Mouse (Mus musculus) frontal cortex, adult 2 months (tissue): ENCODE results near the gene Mttp. TPM values are rescaled to one million over a fixed set of nuclear protein-coding genes. Genes with fewer than 3 reads are reported as not detected.

Source experiments
- DNase-seq, 2 experiments: peaks; one replicate each; pipeline ENCODE4 v3.0.0; 2022; ENCODE audit warnings: low spot score in 1 of 2; ENCODE audit errors: extremely low spot score in 1 of 2
- polyA plus RNA-seq: library from polyadenylated mRNA; depleted of rRNA; stranded (reverse); fragments of >200 nt; gene quantifications from 2 replicates; pipeline ENCODE4 v1.2.3, GENCODE M21; 2012

The Mttp gene
- polyA plus RNA-seq, 1 experiment, result 9.1 TPM

DNA sequence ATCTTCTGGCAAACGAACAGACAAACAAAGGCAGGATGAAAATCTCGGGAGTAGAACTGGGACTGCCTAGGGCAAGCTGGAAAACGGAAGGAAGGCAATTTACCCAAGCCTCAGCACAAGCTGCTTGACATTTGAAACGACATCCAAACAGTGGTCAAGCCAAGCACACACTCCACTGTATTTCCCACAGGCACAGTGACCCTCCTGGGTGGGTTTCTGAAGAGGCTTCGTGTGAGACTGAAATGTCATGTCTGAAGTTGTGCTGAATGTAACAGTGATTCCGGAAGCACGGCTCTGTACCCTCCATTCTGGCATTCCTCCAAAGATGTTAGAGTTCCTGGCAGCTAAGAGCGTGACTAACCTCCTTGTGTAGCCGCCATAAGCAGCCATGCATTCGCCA, 49.0 kb downstream of the Mttp start:
- DNase-seq, result no peak

DNA sequence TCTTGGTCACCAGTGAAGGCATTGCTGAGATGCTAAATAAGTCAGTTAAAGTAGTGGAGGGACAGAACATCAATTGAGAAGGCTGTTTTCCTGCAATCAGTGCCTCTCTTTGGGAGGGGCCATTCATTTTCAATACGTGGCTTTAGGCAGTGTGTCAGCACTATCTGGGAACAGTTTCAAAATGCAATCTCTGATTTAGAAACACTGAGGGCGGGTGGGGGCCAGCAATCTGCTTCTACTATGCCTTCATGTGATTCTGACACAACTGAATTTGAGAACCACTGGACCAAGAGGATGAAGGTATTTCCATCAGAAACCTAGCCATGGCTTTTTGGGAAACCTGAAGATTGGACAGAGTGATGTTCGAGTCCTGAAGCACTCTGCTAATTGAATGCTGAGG, 49.5 kb downstream of the Mttp start:
- DNase-seq, result peak; percentile 66 to 77

DNA sequence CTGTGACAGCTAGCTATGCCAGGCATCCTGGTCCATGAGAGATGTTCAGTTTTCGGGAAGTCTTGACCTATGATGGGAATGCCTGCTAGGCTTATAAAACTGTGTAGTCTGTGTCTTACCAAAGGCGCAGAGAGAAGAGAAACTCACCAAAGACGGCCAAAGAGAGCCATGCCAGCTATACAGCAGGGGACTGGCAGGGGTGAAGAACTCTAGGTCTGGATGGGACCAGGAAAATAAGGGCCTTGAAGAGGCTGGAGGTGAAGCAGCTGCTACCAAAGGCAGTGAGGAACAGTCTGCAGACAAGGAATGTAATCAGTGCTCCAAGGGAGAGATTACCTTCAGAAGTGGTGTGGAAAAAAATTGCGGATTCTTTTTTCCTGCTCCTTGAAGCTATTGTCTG, 60.9 kb downstream of the Mttp start:
- no peak for DNase-seq

DNA sequence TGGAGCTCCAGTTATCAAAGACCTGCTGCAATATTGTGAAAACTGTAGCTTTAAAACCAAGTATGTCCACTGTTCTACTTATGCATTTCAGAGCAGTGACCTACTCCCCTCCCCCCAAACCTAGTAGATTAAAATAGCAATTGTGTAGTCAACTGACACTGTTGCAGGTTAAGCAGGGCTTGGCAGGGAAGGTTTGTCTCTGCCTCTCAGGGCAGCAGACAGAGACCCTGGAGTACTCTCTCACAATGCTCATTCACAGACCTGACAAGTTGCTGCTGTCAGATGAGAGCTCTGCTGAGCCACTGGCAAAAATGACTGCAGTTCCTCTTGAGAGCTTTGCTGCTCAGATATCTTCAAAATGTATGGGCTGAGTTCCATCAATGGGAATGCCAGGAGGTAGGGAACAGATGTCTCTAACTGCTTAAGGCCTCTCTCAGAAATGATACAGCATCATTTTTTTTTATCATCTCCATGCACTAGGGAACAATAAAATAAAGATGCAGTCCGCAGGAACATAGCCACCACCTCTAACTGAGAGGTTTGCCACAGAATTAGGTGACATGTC, 61.6 kb downstream of the Mttp start:
- peak in 1 of 2 experiments; percentile 73 for DNase-seq

DNA sequence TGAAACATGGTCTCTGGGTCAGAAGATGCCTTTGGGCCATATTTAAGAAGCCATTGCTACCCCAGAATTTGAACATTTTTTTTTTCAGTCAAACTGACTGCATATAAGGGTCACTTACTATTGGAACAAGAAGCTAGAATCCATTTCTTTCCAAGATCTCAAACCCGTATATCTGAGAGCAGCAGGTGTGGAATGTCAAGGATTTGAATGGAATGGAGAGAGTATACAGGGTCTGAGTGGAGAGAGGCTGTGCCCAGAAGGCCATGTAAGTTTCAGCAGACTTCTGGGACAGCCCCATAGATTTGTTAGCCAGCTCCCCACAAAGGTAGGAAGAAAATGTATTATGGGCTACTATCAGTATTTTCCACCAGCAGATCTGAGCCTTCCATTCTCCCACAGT, 66.1 kb downstream of the Mttp start:
- DNase-seq, result no peak

GRCm38 (mm10) chr3:138077476-138078340, 67.1 kb downstream of the Mttp start:
- DNase-seq, result no peak

DNA sequence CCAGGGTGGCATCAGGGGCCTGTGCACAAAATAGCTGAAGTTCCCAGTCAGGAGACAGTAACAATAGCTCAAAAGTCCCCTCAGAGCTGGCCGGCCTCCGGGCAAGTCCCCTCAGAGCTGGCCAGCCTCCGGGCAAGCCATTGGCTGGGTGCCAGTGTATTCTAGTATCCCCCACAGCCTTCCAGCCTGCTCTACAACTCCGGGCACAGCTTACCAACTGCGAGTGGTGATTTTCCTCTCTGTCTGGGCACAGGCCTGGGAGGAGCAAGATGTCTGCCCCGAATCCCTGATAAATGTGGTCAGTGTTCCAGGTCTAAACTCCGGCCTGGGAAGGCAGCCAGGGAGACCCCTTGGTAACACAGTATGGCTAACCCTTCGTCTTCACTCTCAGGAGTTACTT, 69.6 kb downstream of the Mttp start:
- DNase-seq, result no peak

DNA sequence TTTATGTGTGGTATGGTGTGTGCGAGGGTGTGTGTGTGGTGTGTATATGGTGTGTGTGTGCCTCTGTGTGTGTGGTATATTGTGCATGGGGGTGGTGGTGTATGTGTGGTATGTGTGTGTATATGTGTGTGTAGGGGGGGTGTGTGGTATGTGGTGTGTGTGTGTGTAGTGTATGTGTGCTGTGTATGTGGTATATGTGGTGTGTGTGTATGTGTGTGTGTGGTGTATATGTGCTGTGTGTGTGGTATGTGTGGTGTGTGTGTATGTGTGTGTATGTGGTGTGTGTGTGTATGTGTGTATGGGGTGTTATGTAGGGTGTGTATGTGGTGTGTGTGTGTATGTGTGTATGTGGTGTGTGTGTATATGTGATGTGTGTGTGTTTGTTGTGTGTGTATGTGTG, 70.6 kb downstream of the Mttp start:
- no peak for DNase-seq

DNA sequence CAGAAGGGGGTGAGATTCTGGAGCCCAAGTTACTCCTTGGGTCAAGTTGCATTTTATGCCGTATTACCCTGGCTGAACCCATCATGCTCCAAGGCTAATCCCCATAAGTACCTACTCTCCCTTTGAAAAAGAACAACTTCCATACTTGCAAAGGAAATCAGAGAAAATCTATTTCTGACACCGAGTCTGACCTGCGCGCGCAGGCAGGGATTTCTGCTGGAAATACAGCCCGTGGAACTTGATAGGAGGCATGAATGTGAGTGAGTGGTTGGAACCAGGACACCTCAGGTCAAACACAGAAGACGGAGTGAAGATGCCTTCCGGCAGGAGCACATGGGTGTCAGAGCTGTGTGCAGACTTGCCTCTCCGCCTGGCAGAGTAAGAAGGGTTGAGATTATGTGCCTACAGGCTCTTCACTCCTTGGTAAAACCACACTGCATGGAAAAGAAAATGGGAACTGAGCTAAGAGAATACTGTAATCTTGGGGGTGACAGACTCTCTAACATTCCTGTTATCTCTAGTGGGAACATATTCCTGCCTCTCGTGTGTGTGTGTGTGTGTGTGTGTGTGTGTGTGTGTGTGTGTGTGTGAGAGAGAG, 73.2 kb downstream of the Mttp start:
- no peak for DNase-seq

DNA sequence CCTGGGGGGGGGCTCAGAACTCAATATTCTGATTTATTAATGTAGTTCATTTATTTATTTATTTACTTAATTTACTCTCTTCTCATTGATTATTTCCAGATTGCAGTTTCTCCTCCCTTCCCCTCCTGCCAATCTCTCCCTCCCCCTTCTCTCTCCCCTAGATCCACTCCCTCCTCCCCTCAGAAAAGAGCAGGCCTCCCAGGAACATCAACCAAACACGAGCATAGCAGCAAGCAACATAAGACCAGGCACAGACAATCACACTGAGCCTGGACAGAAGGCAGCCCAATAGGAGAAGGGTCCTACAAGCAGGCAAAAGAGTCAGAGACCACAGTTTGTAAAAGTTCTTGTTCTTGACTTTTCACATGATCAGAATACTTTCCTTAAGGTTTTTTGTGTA, 73.8 kb downstream of the Mttp start:
- no peak for DNase-seq

GRCm38 (mm10) chr3:138069756-138070511, 74.8 kb downstream of the Mttp start:
- DNase-seq, result no peak

GRCm38 (mm10) chr3:138068103-138068502, 76.7 kb downstream of the Mttp start:
- no peak for DNase-seq

GRCm38 (mm10) chr3:138067288-138067687, 77.5 kb downstream of the Mttp start, which contains the start of gene Gm5105:
Gene Gm5105, minus strand, starts transcription at chr3:138067388.
- DNase-seq, result no peak

GRCm38 (mm10) chr3:138066348-138066856, 78.4 kb downstream of the Mttp start:
- peak in 1 of 2 experiments; percentile 58 for DNase-seq

DNA sequence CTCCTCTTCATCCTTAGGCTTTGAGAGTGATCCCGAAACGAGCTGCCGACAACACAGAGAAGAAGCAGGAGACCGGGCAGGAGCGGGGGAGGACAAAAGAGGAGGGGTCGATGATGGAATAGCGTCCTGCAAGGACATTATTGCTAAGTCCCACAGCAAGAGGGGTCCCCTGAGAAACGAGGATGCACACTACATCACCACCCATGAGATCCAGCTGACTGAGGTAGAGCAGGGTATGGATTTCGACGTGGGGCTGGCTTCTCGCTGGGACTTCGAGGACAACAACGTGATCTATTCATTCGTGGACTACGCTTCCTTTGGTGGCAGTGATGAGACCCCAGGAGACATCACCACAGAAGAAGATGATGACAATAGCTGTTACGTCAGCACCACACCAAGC, 78.8 kb downstream of the Mttp start:
- DNase-seq, result no peak

GRCm38 (mm10) chr3:138064732-138065645, 79.8 kb downstream of the Mttp start, which contains the start of gene 1110002E22Rik:
Gene 1110002E22Rik, plus strand, starts transcription at chr3:138065052.
- DNase-seq, result peak in 1 of 2 experiments; percentile 64

DNA sequence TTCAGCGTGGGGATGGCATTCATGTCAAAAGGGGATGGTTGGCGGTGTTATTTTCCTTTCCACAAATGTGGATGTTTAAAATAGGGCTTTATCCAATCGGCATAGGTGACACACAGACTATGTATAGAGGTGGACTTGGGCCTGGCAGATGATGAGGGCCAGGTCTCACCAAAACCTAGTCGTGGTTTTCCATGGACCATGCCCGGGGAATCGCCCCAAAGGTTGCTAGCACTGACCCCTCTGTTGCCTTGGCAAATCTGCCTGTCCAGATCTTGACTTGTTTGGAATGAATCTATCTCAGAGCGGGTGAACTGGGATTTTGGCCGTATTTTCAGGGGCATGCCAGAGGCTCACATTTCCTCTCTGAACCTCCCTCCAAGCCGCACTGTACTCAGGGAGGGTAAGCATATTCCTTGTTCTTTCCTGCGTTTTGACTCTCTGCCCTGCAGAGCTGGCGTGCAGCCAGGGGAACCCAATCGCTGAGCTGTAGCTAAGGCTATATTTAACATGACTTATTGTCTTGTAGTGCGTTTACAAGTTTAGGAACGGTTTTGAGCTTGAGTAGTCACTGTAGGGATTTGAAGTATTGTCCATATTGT, 80.9 kb downstream of the Mttp start:
- no peak for DNase-seq

GRCm38 (mm10) chr3:138062673-138063072, 82.1 kb downstream of the Mttp start:
- DNase-seq, result no peak

GRCm38 (mm10) chr3:138061205-138061911, 83.4 kb downstream of the Mttp start:
- DNase-seq, result no peak
